Mouse (Mus musculus) layer of hippocampus, adult 6 months (tissue): Measurements from ENCODE around the gene Scg3. TPM values are rescaled to one million over a fixed set of nuclear protein-coding genes. Genes with fewer than 3 reads are reported as not detected.

Experiments used
- long read RNA-seq, 2 experiments: library from polyadenylated mRNA; unstranded; transcript quantifications; one replicate each; pipeline ENCODE4 v2.0.0; 2019 to 2020
- polyA plus RNA-seq: library from polyadenylated mRNA; unstranded; fragments of <200 nt; fragmentation: Nextera tagmentation; gene quantifications from 2 replicates; pipeline ENCODE4 v1.2.3, GENCODE M21; 2021

Scg3 gene
- 128 and 136 TPM in 2 replicates for polyA plus RNA-seq
- long read RNA-seq, experiment 1, transcript Scg3-201 (12 exons, 2,384 nt), result minor isoform, 100 of 352 reads
- long read RNA-seq, experiment 1, transcript Scg3-202 (12 exons, 2,152 nt), result major isoform, 120 of 352 reads
- long read RNA-seq, experiment 1, partial matches to known transcripts, result 117 of 352 reads
- long read RNA-seq, experiment 1, other reads (novel, unspliced or antisense), result 15 of 352 reads
- long read RNA-seq, experiment 2, transcript Scg3-202 (12 exons, 2,152 nt), result major isoform, 439 of 795 reads
- long read RNA-seq, experiment 2, transcript Scg3-201 (12 exons, 2,384 nt), result minor isoform, 274 of 795 reads
- long read RNA-seq, experiment 2, partial matches to known transcripts, result 31 of 795 reads
- long read RNA-seq, experiment 2, other reads (novel, unspliced or antisense), result 51 of 795 reads

DNA sequence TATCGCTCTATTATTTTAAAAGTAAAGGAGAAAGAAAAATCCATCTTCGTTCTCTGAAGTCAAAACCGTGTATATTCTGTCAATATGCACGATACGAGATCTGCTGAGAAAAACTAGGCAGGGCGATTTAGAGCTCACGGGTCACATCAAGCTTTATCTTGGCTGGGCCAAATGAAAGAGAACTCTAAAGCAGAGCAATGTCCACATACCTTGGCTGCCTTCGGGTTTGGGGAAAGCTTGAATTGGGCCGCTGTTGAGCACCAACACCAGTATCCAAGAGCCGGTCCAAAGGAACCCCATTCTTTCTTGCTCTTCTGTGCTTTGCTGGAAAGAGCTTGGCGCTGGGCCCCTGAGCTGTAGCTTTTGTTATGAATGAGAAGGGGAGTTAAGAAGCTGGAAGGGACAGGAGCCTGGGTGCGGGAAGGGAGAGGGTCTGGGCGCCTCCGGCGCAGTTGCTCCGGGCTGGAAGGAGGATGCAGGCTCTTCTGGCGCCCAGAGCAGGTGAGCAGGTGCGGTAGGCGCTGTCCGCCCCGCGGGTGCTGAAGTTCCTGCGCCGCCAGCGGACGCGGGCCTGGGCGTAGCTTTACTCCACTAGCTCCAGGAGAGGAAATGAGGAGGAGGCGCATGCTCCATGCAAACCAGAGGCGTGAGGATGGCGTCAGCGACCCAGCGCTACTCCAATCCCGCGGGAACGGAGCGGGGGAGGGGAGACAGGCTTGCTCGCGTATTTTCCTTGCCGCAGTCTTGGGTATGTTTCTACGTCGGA, at the start of gene Scg3:
Gene Scg3 (minus strand): TSS at position 631 of the 766 bp plus-strand sequence.

DNA sequence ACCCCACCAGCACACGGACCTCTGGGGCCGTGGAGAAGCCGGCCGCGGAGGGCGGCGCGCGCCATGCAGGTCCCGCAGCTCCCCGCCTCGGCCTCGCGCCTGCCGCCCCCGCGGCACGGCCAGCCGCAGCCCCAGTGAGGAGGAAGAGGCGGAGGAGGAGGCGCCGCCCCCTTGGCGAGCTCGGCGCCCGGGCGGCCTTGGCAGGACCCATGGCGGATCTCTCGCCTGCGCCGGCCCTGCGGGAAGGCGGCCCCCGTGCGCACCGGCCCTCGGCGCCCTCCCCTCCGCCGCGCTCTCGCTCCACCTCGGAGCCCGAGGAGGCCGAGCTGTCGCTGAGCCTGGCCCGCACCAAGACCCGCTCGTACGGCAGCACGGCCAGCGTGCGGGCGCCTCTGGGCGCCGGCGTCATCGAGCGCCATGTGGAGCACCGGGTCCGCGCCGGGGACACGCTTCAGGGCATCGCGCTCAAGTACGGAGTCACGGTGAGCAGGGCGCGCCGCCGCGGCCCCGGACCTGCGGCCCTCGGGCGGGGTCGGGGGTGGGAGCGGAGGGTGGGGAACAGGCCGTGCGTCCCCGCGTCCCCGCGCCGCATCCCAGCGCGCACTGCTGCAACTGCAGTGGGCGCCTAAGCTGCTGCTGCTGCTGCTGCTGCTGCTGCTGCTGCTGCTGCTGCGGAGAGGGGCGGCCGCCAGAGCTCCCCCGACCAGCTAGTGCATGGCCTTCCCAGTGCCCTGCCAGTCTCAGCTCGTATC, 58.1 kb downstream of the Scg3 start, which contains the start of gene Lysmd2:
Gene Lysmd2 (plus strand): TSS at position 186 of the 752 bp plus-strand sequence.

DNA sequence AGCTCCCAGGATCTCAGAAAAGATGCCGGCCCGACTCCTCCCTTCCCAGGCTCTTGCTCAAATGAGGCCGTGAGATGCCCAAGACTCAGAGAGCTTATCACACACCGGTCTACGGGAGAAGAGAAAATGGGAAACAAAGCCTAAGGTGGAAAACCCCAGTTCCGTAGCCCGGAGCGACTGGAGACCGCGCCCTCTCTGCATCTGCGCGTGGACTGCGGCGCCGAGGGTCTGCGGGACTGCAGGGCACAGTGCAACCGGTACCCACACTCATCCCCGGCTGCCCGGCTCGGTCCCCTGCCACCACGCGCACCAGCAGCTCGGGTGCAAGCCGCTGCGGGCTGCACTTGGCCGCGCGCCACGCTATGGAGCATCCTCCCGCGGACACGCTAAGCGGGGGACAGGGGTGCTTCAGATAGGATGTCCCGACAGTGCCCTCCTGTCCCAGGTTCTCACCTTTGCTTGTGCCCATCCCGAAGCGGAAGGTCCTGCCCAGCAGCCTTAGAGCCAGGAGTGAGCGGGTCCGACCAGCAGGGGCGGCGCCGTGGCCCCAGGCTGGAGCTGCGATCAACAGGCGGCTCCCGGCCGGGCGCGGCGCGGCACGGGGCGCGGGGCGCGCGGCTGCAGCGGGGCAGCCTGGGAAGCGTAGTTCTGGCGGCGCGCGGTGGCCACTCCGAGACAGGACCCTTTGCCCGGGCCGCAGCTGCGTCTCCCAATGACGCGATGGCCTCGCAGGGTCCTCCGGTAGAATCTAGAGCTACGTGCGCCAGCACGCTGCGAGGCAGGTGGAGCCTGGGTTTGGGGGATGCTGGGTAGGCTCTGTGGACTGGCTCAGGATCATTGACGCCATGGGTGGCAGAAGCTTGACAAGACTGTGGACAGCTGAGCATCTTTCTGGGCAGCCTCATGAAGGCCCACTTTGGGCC, 73.0 kb downstream of the Scg3 start, which contains the start of gene Tmod2:
Gene Tmod2 (minus strand): TSS at position 755 of the 923 bp plus-strand sequence.

Other genes with a start within 250 kb of the Scg3 start
- gene Leo1, start 242.5 kb downstream of the Scg3 start, polyA plus RNA-seq, result 18.7 and 19.9 TPM in 2 replicates
- 25.7 and 27.3 TPM in 2 replicates for gene Tmod3, start 124.4 kb downstream of the Scg3 start, polyA plus RNA-seq
- 325 and 442 TPM in 2 replicates for gene Tmod2, start 72.7 kb downstream of the Scg3 start, polyA plus RNA-seq
- 139 and 161 TPM in 2 replicates for gene Lysmd2, start 58.3 kb downstream of the Scg3 start, polyA plus RNA-seq
- 0.29 and 0.35 TPM in 2 replicates for gene Bmp5, start 91.3 kb upstream of the Scg3 start, polyA plus RNA-seq